Mouse (Mus musculus): ENCODE data around the gene Syngr3. TPM values are rescaled to one million over a fixed set of nuclear protein-coding genes. Genes with fewer than 3 reads are reported as not detected.
"Not testable (repeated sequence)": the region's sequence is repeated elsewhere in the genome, so short reads cannot be mapped to it uniquely, and the experiment has no call there.

The Syngr3 gene
- under 1 TPM in 2 of 4 experiments, not detected in 2; 0.14 to 0.24 TPM for total RNA-seq (2022)

DNA sequence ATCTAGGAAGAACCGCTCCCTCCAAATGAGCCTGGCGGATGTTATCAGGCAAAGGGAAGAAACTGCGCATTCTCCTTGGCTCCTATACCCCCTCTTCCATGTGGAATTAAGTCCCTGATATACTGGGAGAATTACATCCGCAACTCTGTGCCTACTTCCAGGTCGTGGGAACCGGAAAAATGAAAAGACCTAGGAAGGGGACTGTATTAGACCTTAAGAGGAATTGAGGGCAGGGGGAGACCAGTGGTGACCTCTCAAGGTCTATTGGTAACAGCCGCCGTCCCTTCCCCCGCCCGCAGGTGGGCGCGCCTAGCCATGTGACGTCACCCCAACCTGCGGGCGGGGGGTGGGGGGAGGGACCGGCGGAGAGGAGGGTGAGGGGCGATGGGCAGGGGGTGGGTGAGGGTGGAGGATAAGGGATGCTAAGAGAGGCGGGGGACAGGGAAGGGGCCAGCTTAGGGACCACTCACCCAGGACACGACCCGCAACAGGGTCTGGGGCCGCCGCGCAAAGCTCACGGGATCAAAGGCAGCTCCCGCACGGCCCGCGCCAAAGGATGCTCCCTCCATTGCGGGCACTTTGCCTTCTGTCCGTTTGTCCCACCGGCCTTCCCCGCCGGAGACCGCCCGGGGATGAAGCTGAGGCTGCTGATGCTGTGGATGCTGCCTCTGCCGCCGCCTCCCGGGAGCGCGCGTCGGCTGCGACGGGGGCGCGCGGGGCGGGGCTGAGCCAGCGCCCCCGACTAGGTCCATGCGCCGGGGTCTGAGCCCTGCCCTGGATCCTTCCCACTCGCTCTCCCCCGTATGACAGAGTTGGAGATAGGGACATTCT lies at the start of gene Syngr3:
Gene Syngr3, minus strand, starts transcription at position 705 of the 831 bp plus-strand sequence.
- DNase-seq (ENCODE audit: low spot score) = no peak

DNA sequence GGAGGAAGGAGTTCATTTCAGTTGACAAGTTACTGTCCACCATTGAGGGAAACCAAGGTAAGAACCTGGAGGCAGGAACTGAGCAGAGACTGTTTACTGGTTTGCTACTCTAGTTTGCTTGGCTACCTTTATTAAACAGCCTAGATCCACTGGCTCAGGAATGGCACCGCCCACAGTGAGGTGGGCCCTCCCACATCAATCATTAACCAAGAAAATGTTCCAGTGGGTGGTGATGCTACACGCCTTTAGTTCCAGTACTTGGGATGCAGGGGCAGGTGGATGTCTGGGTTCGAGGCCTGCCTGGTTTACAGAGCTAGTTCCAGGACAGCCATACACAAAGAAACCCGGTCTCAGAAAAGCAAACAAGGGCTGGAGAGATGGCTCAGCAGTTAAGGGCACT lies 48.5 kb upstream of the Syngr3 start:
- no peak for DNase-seq (ENCODE audit: low spot score)

DNA sequence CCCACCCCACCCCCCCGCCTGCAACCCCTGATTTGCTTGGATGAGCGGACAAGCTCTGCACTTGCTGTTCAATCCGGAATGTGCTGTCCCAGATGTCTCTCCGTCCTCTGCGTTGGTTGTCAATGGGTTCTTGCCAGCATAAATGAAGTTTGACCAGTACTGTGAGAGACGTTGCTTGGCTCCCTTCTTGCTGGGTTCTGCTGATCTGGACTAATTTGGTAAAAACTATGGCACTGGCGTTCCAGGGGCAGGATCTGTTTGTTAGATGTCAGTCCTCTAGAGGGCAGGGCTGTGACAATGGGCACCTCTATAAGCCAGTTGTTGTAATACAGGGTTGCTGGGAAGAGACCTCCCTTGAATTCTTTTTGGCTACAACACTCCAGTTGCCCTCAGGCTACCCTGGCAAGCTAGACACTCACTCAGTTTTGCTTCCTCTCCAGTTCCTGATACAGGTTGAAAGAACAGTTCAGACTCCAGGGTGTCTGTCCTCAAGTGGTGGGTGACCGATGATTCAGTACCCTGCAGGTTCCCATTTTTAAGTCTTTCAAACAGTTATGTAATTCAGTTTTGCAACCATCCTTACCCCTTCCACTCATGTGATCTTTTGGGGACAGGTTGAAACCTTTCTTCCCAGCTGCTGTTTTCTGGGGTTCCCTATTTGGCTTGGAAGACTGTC lies 47.5 kb upstream of the Syngr3 start:
- DNase-seq (ENCODE audit: low spot score) = no peak

DNA sequence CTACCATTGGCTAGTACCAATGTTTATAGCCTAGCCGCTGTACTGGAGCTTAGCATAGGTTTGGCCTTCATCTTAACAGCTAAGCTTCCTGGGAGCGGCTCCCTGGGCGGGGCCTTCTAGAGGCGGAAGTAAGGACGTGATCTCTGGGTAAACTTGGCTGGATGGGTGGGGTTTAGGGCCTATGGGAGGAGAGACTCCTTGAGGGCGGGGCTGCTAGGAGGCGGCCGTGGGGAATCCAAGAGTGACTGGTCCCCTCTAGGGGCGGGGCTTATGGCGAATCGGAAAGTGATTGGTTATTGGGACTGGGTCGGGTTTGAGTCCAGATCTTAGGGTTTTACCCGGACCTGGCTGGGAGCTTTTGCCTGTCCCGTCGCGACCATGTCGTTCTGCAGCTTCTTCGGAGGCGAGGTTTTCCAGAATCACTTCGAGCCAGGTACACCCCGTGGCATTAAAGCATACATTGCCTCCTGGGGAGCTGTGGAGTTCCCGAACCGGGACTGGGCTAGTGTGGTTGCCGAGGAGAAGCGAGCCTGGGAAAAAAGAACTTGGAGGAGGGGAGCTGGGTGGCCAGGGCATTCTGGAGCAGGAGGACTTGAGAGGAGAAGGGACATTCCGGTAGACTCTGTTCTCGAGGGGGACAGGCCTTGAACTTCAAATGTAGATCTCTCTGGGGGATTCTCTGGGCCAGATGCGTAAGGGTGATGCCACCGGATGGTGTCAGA lies 46.7 kb upstream of the Syngr3 start, which contains the start of gene Msrb1:
Gene Msrb1, plus strand, starts transcription at position 313 of the 722 bp plus-strand sequence.
- peak; percentile 98 for DNase-seq (ENCODE audit: low spot score)

DNA sequence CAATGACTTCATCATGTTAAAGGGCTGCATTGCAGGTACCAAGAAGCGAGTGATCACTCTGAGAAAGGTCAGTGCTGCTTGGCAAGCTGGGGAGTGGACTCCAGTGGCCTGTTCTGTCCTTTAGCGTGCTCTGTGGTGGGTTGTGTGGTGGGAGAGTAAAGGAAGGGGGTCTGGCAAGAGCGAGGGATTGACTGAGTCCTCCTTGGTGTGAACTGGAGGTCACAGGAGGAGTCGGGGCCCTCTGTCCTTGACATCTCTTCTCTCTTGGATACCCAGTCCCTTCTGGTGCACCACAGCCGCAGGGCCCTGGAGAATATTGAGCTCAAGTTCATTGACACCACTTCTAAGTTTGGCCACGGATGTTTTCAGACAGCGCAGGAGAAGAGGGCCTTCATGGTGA lies 45.7 kb upstream of the Syngr3 start:
- DNase-seq (ENCODE audit: low spot score) = no peak

DNA sequence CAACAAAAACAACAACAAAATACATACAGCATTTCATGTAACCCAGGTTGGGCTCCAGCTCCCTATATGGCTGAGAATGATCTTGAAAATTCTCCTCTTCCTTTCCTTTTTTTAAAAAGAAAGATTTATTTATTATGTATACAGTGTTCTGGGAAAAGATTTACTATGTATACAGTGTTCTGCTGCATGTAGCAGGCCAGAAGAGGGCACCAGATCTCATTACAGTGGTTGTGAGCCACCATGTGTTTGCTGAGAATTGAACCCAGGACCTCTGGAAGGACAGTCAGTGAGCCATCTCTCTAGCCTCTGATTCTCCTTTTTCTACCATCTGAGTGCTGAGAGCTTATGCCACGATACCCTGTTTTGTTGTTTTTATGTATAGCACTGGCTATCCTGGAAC lies 44.8 kb upstream of the Syngr3 start:
- no peak for DNase-seq (ENCODE audit: low spot score)

DNA sequence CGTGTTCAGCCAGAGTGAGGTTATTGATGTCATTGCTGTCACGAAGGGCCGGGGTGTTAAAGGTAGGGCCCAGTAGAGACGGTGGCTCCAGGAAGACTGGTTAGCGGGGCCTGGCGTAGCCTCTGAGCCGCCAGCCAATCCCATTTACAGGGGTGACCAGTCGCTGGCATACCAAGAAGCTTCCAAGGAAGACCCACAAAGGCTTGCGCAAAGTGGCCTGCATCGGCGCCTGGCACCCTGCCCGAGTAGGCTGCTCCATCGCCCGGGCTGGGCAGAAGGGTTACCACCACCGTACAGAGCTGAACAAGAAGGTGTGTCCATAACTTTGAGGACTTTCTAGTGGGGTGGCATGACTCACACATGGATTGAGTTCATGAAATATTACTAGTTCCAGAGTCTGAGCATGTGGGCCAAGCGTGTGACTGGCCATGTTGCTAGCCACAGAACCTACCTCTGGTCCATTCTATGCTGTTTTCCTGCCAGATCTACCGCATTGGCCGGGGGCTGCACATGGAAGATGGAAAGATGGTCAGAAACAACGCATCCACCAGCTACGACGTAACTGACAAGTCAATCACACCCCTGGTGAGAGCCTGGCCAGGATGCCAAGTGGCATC lies 43.8 kb upstream of the Syngr3 start:
- DNase-seq (ENCODE audit: low spot score) = no peak

DNA sequence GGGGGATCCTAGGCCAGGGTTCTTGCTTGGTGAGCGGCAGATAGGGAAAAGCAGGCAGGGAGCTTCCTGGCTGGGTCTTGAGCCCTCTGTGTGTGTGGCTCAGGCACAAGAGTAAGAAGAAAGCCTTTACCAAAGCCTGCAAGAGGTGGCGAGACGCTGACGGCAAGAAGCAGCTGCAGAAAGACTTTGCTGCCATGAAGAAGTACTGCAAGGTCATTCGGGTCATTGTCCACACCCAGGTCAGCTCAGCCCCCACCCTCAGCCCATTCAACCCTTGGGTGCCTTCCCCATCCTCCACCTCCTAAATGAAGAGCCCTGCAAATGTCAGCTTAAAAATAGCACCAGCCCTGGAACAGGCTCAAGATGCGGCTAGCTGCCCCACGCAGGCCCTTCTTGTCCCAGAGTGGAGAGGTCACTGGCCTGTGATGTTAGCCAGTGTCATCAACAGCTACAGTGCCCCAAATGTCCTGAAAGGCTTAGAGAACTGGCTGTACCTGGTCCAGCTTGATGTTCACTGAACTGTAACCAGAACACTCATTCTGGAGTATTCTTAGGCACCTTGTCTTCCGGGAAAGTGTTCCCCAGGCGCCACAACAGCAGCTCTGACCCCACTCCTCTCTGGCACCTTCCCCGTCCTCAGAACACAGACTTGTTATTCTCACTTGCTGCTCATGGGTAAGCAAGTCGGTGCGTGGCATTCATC lies 42.6 kb upstream of the Syngr3 start:
- DNase-seq (ENCODE audit: low spot score) = peak; percentile 63

DNA sequence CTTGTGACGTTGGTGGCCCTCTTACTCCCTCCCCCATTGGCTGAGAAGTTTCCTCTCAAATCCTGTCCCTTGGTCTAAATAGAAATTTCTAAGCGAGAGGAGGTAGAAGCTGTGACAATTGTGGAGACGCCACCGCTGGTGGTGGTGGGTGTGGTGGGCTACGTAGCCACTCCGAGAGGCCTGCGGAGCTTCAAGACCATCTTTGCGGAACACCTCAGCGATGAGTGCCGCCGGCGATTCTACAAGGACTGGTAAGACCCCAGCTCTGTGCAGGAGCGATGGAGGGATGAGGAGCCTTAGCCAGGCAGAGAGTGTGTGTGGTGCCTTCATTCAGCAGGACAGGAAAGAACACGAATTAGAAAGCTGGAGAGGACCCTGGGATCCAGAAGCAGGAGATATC lies 41.0 kb upstream of the Syngr3 start:
- no peak for DNase-seq (ENCODE audit: low spot score)

DNA sequence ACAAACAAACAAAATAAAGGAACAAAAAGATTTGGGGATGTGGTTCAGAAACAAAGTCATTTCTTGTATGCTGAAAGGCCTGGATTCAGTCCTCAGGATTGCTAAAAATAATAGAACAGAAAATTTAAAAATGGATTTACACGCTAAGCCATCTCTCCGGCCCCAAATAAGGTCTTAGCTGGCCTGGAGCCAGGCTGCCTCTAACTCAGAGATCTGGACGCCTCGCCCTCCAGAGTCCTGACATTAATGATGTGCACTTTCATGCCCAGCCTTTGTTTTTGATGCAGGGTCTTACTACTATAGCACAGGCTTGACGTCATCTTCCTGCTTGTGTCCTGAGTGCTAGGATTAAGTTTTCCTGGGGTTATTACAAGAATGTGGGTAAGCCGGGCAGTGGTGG lies 39.3 kb upstream of the Syngr3 start:
- no peak for DNase-seq (ENCODE audit: low spot score)

DNA sequence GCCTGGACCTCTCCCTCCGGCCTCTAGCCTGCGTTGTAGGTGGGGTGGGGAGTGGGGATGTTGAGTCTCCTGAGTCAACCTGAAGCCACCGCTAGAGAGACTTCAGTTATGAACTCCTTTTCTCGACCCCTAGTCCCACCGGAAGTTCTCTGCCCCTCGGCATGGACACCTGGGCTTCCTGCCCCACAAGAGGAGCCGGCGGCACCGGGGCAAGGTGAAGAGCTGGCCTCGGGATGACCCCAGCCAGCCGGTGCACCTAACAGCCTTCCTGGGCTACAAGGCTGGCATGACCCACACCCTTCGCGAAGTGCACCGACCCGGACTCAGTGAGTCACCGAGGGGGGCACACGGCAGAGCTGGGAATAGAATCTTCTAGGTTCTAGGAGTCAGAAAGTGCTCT lies 38.4 kb upstream of the Syngr3 start:
- DNase-seq (ENCODE audit: low spot score) = no peak

DNA sequence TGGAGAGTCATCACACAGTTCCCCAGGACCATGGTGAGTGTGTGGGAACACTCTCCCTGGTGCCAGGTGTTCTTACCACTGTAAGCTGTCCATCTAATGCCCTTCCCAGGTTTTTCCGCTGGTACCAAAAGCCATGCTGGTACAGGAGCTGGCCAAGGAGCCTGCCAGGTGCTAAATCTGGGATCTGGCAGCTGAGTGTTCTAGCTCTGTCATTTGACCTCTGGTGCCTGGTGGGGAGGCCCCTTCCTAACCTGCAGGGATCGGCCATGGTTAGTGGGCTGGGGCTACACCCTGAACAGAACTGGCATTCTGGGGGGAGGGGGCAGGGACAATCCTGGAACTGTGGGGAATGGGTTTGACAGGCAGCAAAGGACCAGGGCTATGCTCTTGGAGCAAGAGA lies 37.9 kb upstream of the Syngr3 start, which contains the start of gene Rpl3l:
Gene Rpl3l, plus strand, starts transcription at position 203 of the 400 bp plus-strand sequence.
- DNase-seq (ENCODE audit: low spot score) = no peak

DNA sequence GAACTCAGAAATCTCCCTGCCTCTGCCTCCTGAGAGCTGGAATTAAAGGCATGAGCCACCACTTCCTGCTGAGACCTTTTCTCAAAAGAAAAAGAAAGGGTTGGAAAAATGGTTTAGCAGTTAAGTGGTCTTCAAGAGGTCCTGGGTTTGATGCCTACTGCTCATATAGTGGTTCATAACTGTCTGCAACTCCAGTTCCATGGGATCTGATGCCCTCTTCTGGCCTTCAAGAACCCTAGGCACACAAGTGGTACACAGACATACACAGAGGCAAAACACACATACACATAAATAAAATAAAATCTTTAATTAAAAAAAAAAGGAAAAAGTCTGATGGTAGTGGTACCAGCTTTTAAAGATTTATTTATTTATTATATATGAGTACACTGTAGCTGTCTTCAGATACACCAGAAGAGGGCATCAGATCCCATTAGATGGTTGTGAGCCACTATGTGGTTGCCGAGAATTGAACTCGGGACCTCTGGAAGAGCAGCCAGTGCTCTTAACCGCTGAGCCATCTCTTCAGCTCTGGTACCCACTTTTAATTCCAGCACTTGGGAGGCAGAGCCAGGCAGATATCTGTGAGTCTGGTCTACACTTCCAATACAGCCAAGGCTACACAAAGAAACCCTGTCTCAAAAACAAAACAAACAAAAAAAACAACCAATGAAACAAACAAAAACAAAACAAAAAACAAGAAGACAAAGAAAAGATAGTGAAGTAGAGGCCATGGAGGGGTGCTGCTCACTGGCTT lies 36.1 kb upstream of the Syngr3 start:
- no peak for DNase-seq (ENCODE audit: low spot score)

DNA sequence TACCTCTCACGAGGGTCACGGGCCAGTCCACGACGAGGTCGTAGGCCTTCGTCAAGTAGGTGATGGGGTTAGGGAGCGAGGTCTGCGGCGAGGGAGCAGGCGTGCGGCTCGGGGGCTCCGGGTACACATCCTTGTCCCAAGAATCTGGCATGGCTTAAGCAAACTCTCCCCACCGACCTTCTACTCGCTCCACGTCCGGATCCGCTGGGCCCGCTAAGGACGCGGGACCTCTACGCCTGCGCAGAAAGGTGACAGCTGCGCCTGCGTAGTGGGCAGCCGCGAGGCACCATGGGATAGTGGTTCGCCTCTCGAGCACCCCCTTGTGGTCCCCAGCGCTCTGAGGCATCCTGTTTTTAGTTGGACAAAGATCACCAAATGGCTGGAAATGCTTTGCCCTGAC lies 34.4 kb upstream of the Syngr3 start, which contains the start of gene Ndufb10:
Gene Ndufb10, minus strand, starts transcription at position 295 of the 400 bp plus-strand sequence.
- DNase-seq (ENCODE audit: low spot score) = peak; percentile 96

DNA sequence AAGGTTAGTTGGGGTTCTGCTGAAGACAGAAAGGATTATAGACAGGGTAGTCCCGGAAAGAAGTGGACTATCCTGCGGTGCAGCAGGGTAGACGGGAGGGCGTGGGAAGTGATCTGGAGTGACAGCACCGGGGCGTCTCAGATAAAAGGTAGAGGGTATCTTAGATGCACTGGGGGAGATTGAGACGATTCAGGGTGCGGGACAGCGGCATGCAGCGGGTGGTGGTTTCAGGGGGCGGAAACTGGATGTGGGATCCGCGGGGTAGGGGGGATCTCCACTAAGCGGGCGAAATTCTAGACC lies 34.1 kb upstream of the Syngr3 start:
- no peak for DNase-seq (ENCODE audit: low spot score)

DNA sequence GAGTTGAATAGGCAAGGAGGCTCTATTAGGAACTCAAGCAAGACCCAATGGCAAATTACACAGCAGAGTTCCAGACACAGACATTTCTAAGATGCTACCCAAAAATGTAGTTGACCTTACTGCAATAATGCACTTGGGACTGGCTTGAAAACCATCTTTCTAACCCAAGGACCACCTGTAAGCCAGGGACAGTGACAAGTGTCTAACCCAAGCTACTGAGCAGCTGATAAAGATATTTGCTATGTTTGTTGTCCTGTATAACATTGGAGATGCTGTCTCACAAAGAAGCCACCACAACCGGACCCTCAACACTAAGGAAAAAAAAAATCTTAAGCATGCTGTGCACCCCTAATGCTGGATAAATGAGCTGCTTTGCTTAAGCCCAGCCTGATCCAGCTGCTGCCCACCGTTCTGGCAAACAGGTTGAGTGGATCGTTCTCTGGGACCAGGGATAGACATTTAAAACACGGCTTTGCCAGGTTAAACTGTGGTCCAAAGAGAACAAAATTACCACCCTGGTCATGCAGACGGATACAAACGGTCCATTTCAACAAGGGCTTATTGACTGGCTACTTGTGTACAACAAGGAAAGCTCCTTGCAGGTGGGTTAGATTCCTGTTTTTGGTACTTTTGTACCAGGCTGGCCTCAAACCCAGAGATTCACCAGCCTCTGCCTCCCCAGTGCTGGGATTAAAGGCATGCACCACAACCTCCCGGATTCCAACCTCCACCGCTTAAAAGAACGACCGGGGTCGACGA lies 33.5 kb upstream of the Syngr3 start:
- DNase-seq (ENCODE audit: low spot score) = no peak

DNA sequence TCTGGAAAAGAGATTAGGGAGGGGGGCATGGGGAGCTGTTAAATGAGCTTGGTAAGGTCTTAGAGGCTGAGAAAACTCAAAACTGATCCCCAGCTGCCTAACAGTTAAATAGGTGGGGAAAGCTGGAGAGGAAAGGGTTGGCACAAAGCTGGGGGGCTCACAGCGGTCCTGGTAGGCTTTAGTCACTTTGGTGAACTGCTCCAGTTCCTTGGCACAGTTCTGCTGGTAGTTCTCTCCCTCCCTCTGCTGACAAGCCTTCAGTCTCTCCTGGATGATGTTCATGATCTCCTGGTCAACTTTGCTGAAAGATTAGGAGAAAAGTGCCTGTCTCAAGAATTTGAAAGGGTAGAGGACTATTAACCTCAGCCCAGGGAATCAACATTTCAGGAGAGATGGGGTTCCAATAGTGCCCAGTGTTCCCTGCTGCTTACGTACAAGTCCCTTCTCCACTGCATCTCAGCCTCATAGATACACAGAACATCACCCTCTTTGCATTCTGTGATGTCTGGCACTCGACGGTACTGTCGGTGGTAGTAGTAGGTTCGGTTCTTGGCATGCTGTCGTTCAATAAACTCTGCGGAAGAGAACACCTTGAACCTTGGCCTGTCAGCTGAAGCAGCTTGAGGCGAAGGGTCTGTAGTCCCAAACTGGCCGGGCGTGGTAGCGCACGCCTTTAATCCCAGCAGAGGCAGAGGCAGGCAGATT lies 32.6 kb upstream of the Syngr3 start:
- no peak for DNase-seq (ENCODE audit: low spot score)

DNA sequence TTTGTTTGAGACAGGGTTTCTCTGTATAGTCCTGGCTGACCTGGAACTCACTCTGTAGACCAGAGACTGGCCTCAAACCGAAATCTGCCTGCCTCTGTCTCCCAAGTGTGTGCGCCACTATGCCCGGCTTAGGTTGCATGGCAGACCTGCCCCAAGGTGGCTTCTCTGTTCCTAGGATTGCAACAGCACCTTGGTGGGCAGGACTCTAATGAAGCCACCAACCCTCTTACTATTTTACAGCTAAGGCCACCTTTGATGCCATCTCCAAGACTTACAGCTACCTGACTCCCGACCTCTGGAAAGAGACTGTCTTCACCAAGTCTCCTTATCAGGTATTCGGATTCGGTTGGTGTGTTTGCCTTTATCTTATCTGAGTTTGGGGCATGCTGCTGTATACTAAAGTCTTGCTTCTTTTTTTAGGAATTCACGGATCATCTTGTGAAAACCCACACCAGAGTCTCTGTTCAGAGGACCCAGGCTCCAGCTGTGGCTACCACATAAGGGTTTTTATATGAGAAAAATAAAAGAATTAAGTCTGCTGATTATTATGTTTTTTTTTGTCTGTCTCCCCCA lies 31.7 kb upstream of the Syngr3 start:
- not testable (repeated sequence) for DNase-seq (ENCODE audit: low spot score)

DNA sequence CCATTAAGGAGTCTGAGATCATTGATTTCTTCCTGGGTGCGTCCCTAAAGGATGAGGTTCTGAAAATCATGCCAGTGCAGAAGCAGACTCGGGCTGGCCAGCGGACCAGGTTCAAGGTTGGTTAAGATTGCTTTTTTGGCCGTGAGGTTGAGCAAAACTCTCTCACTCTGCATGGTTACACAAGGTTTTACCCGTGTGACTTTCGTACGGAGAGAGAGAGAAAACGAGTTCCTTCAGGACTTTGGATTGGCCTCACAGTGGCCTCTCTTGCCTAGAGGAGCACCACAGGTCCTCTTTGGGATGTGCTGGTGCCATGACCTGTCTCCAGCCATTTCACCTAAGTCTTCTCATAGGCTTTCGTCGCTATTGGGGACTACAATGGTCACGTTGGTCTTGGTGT lies 30.9 kb upstream of the Syngr3 start:
- not testable (repeated sequence) for DNase-seq (ENCODE audit: low spot score)

All from heart, adult 8-10 months (tissue).